7 mouse cellular contexts compared by ENCODE assay signal in genomic region chr7:3629543-3630477, GRCm38 (mm10). TPM values are rescaled to one million over a fixed set of nuclear protein-coding genes. Genes with fewer than 3 reads are reported as not detected.
A peak's percentile ranks its signal among the peaks of the same experiment; 100 is the strongest.
DNase-seq lines count a peak whose midpoint lies in the region; ATAC-seq lines count a peak whose summit lies in the region.

Gene Tfpt (minus strand): TSS chr7:3629929.
Gene Prpf31 (plus strand): TSS chr7:3629985.

- H3K4me2 ChIP-seq in intestine, embryonic 15.5 days (replicated peaks), result peak within 1 kb of the TSS; percentile 94

- peak; percentile 84 to 91 for DNase-seq in adrenal gland, adult 18-20 months (ENCODE audit: low spot score in 2 of 2)
- DNase-seq in embryo, embryonic 11 days, result peak; percentile 95
- DNase-seq in gastrocnemius, postnatal 25 days, result peak; percentile 91
- DNase-seq in left cerebral cortex, postnatal 25 days (ENCODE audit: low spot score in 2 of 2), result peak; percentile 96 to 98
- DNase-seq in midbrain, embryonic 10.5 days (ENCODE audit: low spot score), result peak; percentile 94
- DNase-seq in right cerebral cortex, postnatal 4 days, result peak; percentile 81

- H3K4me1 ChIP-seq in intestine, embryonic 15.5 days (replicated peaks), result peaks cover 14% of the 10 kb centered on the region
- peaks cover 21% of the 10 kb centered on the region for H3K4me1 ChIP-seq in midbrain, embryonic 10.5 days

- H3K9ac ChIP-seq in intestine, embryonic 15.5 days, result peak within 1 kb of the TSS; percentile 64

- peak within 1 kb of the TSS; percentile 76 for H3K27ac ChIP-seq in intestine, embryonic 15.5 days
- peak within 1 kb of the TSS; percentile 86 for H3K27ac ChIP-seq in midbrain, embryonic 10.5 days (replicated peaks)

- peaks cover 5% of the 10 kb centered on the region; the same call in 1 of the 2 replicates for H3K36me3 ChIP-seq in intestine, embryonic 15.5 days
- H3K36me3 ChIP-seq in midbrain, embryonic 10.5 days, result peaks cover 56% of the 10 kb centered on the region

- WGBS in intestine, embryonic 15.5 days, result under 1% methylated on average over 47 of the region's 47 CpGs
- 2% methylated on average over 47 of the region's 47 CpGs for WGBS in midbrain, embryonic 10.5 days

- intact Hi-C loops in left cerebral cortex, postnatal 25 days (cut with DNase I), result loop anchor here (1.0 kb wide), 1 partner anchor 13 kb away; the partner anchor contains the start of gene Ndufa3

- H3K9me3 ChIP-seq in intestine, embryonic 15.5 days, result no peaks in the 10 kb centered on the region
- no peaks in the 10 kb centered on the region for H3K9me3 ChIP-seq in midbrain, embryonic 10.5 days (replicated peaks)

- peak within 1 kb of the TSS; percentile 58 for H3K4me3 ChIP-seq in intestine, embryonic 15.5 days (replicated peaks)
- peak within 1 kb of the TSS; percentile 78 for H3K4me3 ChIP-seq in midbrain, embryonic 10.5 days

- H3K27me3 ChIP-seq in intestine, embryonic 15.5 days (replicated peaks), result no peaks in the 10 kb centered on the region
- no peaks in the 10 kb centered on the region for H3K27me3 ChIP-seq in midbrain, embryonic 10.5 days (ENCODE audit: low read depth, poor library complexity, severe bottlenecking)

- peak; percentile 95 for ATAC-seq in intestine, embryonic 15.5 days

RNA-seq across cellular contexts. Expression of gene Tfpt, which starts in this region (rescaled TPM):
- total RNA-seq in adrenal gland, adult 18-20 months (2021), result 10 to 100 TPM; 19.0 to 27.7 TPM
- 10 to 100 TPM; 12.8 to 13.6 TPM for total RNA-seq in gastrocnemius, postnatal 25 days (2021)
- polyA plus RNA-seq in intestine, embryonic 15.5 days (2015; fragmentation: Nextera tagmentation; extraction: Ambion mirVana), result 19.7 and 23.1 TPM in 2 replicates
- 10 to 100 TPM; 40.6 to 45.0 TPM for total RNA-seq in left cerebral cortex, postnatal 25 days (2021)
- polyA plus RNA-seq in midbrain, embryonic 10.5 days (2016; fragmentation: Nextera tagmentation; extraction: Ambion mirVana), result 30.3 and 30.8 TPM in 2 replicates

RNA-seq across cellular contexts. Expression of gene Prpf31, which starts in this region (rescaled TPM):
- 10 to 100 TPM; 34.4 to 37.6 TPM for total RNA-seq in adrenal gland, adult 18-20 months (2021)
- total RNA-seq in gastrocnemius, postnatal 25 days (2021), result 10 to 100 TPM; 21.3 to 21.8 TPM
- polyA plus RNA-seq in intestine, embryonic 15.5 days (2015; fragmentation: Nextera tagmentation; extraction: Ambion mirVana), result 85.7 and 90.1 TPM in 2 replicates
- total RNA-seq in left cerebral cortex, postnatal 25 days (2021), result 10 to 100 TPM; 45.4 to 46.2 TPM
- polyA plus RNA-seq in midbrain, embryonic 10.5 days (2016; fragmentation: Nextera tagmentation; extraction: Ambion mirVana), result 174 and 180 TPM in 2 replicates

Comparison
In these comparisons a context has a peak if more than half of its experiments do, and no peak if none do; other contexts are left out.
1. Peak in every context shown above with its lines: DNase-seq, ATAC-seq, H3K4me3 ChIP-seq and H3K27ac ChIP-seq.